Mouse (Mus musculus) olfactory bulb, adult 2 months (tissue): ENCODE results near the gene Nfib. TPM values are rescaled to one million over a fixed set of nuclear protein-coding genes. Genes with fewer than 3 reads are reported as not detected.

Source experiments
- H3K27ac ChIP-seq: fragments of 200-500 bp; 2 replicates; pipeline ENCODE4 v1.5.1; 2012; ENCODE audit warnings: low read depth, low read length; ENCODE audit not compliant: insufficient read depth
- H3K4me1 ChIP-seq: fragments of 200-500 bp; 2 replicates; pipeline ENCODE4 v1.6.1; 2012; ENCODE audit warnings: low read length; ENCODE audit not compliant: control insufficient read depth, insufficient read depth
- H3K4me3 ChIP-seq: fragments of 200-500 bp; 2 replicates; pipeline ENCODE4 v1.5.1; 2012; ENCODE audit warnings: mild to moderate bottlenecking, low read depth, low read length, moderate library complexity; ENCODE audit not compliant: insufficient read depth
- CTCF ChIP-seq: fragments of 200-500 bp; IDR thresholded peaks from 2 replicates; pipeline ENCODE4 v1.5.1; 2012; ENCODE audit warnings: low read depth, mild to moderate bottlenecking, low read length, moderate library complexity; ENCODE audit not compliant: insufficient read depth
- POLR2A ChIP-seq: fragments of 200-500 bp; IDR thresholded peaks from 2 replicates; pipeline ENCODE4 v1.6.1; 2012; ENCODE audit warnings: mild to moderate bottlenecking, low read depth, low read length, moderate library complexity; ENCODE audit not compliant: insufficient read depth
- WGBS: fragments of 180-500 bp; shearing (Covaris S2); methylation state at CpG from one replicate; pipeline ENCODE4 v1.1.7; 2018; 5-methylcytosine and 5-hydroxymethylcytosine counted together
- polyA plus RNA-seq: library from polyadenylated mRNA; stranded (reverse); fragments of >200 nt; gene quantifications from 2 replicates; pipeline ENCODE4 v1.2.4, GENCODE M21; 2012; ENCODE audit warnings: low replicate concordance; ENCODE audit not compliant: missing spikeins, insufficient read depth, insufficient read length

Nfib gene
- polyA plus RNA-seq, 1 experiment: not detected

DNA sequence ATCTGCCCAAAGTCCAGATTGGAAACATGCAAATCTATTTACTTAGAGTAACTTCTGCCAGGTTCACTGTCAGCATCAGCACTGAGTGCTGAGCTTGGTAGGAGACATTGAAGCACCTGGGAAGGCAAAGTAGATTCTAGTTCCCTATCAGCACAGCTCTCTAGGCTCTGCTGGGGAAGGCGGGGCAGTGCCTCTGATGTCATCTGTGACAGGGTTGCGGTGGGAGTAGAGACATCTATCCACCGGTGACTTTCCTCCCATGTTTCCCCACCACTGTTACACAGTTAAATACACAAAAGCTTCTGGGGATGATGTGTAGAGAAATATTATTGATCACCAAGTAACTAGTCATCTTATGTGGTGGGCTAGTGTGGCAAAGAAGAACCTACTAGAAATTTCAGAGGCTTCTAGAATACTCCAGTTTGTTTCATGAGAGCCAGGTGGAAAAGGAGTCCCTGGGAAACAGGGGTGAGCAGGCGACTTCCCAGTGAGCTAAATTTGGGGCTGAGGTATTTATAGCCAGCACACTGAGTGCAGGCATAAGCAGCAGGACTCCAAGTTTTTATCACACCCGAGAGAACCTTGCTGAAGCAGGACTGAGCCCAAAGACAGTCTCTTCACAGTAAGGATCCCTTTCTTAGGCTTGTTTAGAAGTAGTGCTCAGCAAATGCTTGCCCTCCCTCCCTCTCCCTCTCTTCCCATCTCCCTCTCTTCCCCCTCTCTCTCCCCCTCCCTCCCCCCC, 9.6 kb downstream of the Nfib start:
- WGBS: 69% methylated on average over 5 of the region's 5 CpGs
- no peaks in the 10 kb centered on the region for H3K4me1 ChIP-seq
- TF ChIP-seq POLR2A (no peak), CTCF (no peak)
- H3K27ac ChIP-seq: no peak overlapping the region
- H3K4me3 ChIP-seq: no peak overlapping the region

DNA sequence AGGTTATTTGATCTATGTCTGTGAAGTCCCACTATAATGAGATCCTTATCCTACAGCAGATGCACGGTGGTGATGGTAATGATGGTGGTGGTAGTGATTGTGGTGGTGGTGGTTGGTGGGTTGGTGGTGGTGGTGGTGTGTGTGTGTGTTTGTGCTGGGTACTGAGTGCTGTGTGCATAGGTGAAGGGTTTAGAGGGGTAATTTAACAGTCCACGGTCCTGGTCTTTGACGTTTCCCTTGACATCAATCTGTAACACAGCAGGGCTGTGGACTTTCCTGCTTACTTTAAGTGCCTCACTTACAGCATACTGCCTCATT, 13.6 kb downstream of the Nfib start:
- H3K4me3 ChIP-seq: no peak overlapping the region
- 54% methylated on average over 3 of the region's 3 CpGs for WGBS
- H3K4me1 ChIP-seq: 0 out of 2 replicates have a peak, but pooled peaks cover 2% of the 10 kb centered on the region
- H3K27ac ChIP-seq: no peak overlapping the region
- TF ChIP-seq CTCF (no peak), POLR2A (no peak)

DNA sequence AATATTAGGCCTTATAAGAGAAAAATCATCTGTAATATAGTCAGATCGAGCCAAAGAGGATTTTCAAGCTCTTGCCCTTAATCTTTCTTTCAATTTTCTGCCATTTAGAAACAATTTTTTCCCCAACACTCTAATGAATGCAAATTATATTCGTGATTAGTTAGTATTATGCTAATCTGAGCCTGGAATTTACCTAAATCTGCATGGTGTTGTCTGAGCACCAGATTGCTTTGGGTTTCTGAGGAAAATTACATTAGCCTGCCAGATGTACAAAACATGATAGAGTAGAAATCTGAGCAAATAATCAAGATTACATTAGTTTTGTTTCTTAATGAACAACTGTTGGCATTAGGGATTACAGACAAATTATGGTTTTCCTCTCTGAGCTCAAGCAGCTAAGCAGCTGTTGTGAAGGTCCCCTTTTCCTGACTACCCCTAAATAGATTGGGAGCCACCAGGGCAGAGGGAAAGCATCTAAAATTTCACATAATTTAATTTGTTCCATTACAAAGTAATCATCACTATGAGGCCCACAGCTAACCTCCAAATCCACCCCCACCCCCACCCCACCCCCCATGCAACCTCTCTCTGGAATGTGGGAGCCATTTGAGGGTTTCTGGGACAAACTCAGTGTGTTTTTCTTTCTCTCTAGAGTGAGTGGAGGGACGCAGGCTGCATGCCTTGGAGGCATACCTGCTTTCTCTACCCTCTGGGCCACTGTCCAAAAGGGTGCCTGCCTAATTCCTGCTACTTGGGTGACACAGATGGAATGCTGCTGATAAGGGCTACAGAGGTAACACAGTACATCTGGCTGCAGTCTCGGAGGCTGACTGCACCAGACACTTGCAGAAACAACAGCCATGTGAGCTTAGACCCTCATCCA, 14.2 kb downstream of the Nfib start:
- no peak overlapping the region for H3K27ac ChIP-seq
- H3K4me3 ChIP-seq: no peak overlapping the region
- WGBS: 61% methylated on average over 4 of the region's 4 CpGs
- TF ChIP-seq CTCF (no peak), POLR2A (no peak)
- 0 out of 2 replicates have a peak, but pooled peaks cover 2% of the 10 kb centered on the region for H3K4me1 ChIP-seq

DNA sequence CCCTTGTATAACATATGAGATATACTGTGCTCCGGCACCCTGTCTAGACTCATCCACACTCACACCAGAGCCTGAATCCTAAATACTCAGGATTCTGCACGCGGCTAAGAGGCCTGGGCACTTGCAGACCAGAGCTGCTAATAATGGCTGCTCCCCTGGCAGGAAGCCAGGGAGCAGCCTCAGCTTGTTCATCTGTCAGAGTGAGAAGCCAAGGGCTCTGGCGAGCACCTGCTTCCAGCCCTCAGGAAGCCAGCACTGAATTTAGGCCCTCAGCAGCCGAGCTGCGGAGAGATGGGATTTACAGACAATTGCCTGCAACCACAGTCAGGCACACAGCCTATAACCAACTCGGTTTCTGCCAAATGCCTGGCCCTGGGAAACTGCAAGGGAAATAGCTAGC, 15.3 kb downstream of the Nfib start:
- 0 out of 2 replicates have a peak, but pooled peaks cover 2% of the 10 kb centered on the region for H3K4me1 ChIP-seq
- no peak for TF ChIP-seq CTCF
- TF ChIP-seq POLR2A: no peak
- no peak overlapping the region; the same call in 1 of the 2 replicates for H3K27ac ChIP-seq
- no peak overlapping the region for H3K4me3 ChIP-seq
- 51% methylated on average over 7 of the region's 7 CpGs for WGBS

DNA sequence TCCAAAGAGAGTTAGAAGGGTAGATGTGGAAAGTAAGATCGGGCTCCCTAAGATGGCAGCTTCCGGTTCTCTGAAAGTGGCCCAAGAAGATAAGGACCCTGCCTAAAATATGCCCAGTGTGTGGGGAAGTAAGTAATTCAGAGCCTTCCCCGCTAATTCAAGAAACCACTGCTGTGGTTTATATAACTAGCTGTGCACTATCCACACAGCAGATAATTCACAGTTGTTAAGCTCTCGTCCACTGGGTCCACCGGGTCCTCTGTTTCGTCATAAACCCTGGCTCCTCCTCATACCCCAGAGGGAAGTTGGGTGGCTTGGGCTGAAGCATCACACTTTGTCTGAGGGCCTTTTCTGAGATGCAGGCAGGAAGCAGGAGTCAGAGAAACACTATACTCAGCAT, 19.5 kb downstream of the Nfib start:
- no peak overlapping the region for H3K27ac ChIP-seq
- peaks cover 7% of the 10 kb centered on the region; the same call in 1 of the 2 replicates for H3K4me1 ChIP-seq
- TF ChIP-seq POLR2A (no peak), CTCF (no peak)
- 93% methylated on average over 6 of the region's 6 CpGs for WGBS
- no peak overlapping the region for H3K4me3 ChIP-seq

DNA sequence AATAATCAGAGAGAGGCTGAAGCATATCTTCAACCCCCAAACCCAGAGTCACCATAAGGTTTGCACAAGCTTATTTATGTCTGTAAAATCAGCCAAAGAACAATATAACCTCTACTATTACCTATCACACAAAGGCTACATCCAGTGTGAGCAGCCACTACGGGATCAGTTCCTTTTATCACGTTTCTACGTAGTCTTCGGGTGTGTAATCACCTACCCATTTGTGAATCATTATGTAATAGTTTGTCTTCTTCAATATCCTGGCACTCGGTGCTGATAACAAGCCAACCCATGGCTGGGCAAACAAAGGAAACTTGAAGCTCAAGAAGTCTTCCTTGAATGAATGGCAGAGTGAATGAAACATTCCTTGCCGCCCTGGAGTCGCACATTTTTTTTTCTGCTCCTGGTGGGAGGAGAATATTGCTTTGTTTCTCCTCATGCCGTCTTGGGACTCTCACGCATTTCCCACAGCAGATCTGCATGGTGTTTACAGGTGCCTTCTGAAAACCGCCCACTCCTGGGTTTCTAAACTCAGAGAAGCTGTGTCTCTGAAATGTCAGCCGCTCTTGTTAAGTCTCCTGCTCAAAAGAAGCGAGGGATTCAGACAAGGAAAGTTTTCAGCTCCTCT, 21.3 kb downstream of the Nfib start:
- no peak for TF ChIP-seq POLR2A
- no peak for TF ChIP-seq CTCF
- 25% methylated on average over 12 of the region's 12 CpGs for WGBS
- no peak overlapping the region for H3K27ac ChIP-seq
- peaks cover 5% of the 10 kb centered on the region; the same call in 1 of the 2 replicates for H3K4me1 ChIP-seq
- H3K4me3 ChIP-seq: no peak overlapping the region

DNA sequence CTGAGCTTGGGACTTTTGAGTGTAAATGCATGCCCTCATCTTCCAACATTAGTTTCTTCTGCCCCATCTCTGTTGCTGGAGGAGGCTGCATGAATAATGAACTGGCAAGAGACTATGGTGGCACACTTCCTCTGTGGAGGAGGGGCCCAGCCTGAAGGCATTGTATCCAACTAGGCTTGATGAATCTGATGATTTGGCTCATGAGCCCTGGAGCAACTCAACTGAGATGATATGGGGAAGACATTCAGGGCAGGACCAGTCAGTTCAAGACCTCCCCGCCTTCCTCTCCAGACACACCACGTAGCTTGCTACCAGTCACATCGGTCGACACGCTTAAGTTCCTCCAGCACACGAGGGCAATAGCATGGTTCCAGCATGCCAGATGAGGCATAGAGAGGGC, 22.0 kb downstream of the Nfib start:
- H3K4me3 ChIP-seq: no peak overlapping the region
- H3K27ac ChIP-seq: no peak overlapping the region
- TF ChIP-seq CTCF (no peak), POLR2A (no peak)
- peaks cover 5% of the 10 kb centered on the region; the same call in 1 of the 2 replicates for H3K4me1 ChIP-seq
- WGBS: 89% methylated on average over 6 of the region's 6 CpGs

DNA sequence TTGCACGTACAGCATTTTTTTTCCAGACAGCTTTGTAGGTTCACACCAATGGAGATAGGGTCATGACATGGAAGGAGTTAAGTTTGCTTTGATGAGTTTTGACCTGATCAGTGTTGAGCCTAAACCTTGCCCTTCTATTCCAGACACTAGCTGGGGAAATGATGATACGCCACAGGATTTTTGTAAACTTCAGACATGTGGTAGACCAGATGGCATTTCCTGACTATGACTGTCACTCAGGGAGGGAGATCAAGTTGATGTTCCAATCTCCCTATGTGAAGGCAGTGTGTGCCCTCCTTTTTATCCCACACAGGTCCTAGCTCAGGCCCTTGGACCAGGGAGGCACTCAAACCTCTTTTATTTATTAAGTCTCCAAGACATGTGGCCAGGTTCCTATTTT, 29.4 kb downstream of the Nfib start:
- TF ChIP-seq POLR2A: no peak
- TF ChIP-seq CTCF: no peak
- Histone ChIP-seq H3K4me1 (no peaks in the 10 kb centered on the region), H3K27ac (no peak overlapping the region), H3K4me3 (no peak overlapping the region)
- WGBS: 98% methylated on average over 2 of the region's 2 CpGs

DNA sequence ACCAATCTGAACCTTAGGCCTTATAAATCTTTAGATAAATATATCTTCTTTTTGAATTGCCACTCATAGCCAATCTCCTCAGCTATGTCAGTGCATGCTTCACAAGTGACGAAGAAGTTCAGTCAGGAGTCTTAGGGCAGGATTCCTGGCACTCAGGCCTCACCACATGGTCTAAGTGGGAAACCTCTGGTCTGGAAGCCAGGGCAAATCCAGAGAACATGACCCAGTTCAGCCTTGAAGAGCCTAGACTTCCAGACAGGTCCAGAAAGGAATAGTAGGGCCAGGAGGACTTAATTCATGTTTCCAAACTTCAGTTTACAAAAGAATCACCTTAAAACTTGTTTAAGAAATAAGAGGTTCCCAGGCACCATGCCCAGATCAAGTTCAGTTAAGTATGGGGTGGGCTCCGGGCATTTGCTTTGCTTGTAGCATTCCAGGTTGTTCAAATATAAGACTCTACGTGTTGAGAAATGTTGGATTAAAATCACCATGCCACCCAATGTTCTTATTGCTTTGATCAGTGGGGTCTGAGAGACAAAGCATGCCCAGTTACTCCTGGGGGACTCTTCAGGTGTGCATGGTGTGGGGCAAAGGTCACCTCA, 38.2 kb downstream of the Nfib start:
- WGBS: 89% methylated on average over 3 of the region's 3 CpGs
- Histone ChIP-seq H3K4me3 (no peak overlapping the region), H3K27ac (no peak overlapping the region), H3K4me1 (no peaks in the 10 kb centered on the region)
- TF ChIP-seq CTCF: no peak
- TF ChIP-seq POLR2A: no peak
